Mouse (Mus musculus) hindbrain, embryonic 10.5 days (tissue): ENCODE results near the gene H2-Eb2. TPM values are rescaled to one million over a fixed set of nuclear protein-coding genes. Genes with fewer than 3 reads are reported as not detected.

Experiments
- DNase-seq: peaks from one replicate; pipeline ENCODE4 v3.0.0-alpha.2; 2017; ENCODE audit warnings: low spot score
- H3K27ac ChIP-seq: fragments of 300-500 bp; sonication (generic); 2 replicates; pipeline ENCODE4 v1.5.1; 2016; ENCODE audit warnings: mild to moderate bottlenecking, moderate library complexity
- H3K27me3 ChIP-seq: fragments of 300-500 bp; sonication (generic); 2 replicates; pipeline ENCODE4 v1.6.1; 2016; ENCODE audit warnings: mild to moderate bottlenecking; ENCODE audit not compliant: poor library complexity, insufficient read depth, severe bottlenecking
- H3K36me3 ChIP-seq: fragments of 300-500 bp; sonication (generic); 2 replicates; pipeline ENCODE4 v1.6.1; 2016; ENCODE audit warnings: mild to moderate bottlenecking, moderate library complexity
- H3K4me1 ChIP-seq: fragments of 300-500 bp; sonication (generic); replicated peaks from 2 replicates; pipeline ENCODE4 v1.6.1; 2016; ENCODE audit warnings: mild to moderate bottlenecking
- H3K4me3 ChIP-seq: fragments of 300-500 bp; sonication (generic); 2 replicates; pipeline ENCODE4 v1.5.1; 2016; ENCODE audit warnings: mild to moderate bottlenecking, moderate library complexity
- H3K9me3 ChIP-seq: fragments of 300-500 bp; sonication (generic); 2 replicates; pipeline ENCODE4 v1.6.1; 2016; ENCODE audit warnings: mild to moderate bottlenecking, moderate library complexity
- WGBS: fragments of 180-500 bp; shearing (Covaris S2); methylation state at CpG from one replicate; pipeline ENCODE4 v1.1.7; 2016; 5-methylcytosine and 5-hydroxymethylcytosine counted together
- polyA plus RNA-seq: library from polyadenylated mRNA; unstranded; fragments of >200 nt; fragmentation: Nextera tagmentation; extraction: Ambion mirVana; gene quantifications from 2 replicates; pipeline ENCODE4 v1.2.1, GENCODE M21; 2016

H2-Eb2 gene
- polyA plus RNA-seq, result not detected in 2 replicates

DNA sequence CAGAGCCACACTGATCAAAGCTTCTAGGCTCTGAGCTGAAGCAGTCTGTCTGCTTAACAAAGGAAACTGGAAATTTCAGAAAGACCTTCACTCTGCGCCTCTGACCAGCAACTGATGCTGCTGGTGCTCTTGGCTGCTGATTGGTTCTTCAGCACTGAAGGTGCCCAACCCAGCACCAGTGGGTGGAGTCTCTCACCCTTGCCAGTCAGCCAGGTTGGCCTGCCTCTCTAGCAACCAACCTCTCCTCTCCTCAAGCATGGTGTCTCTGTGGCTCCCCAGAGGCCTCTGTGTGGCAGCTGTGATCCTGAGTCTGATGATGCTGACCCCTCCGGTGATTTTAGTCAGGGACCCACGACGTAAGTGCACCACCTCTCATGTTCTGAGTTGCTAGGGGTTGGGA is at the start of gene H2-Eb2:
TSS of gene H2-Eb2 (plus strand) at position 230 of the 400 bp plus-strand sequence.
- Histone ChIP-seq H3K4me3 (no peak within 1 kb of the TSS), H3K27ac (no peak within 1 kb of the TSS)

DNA sequence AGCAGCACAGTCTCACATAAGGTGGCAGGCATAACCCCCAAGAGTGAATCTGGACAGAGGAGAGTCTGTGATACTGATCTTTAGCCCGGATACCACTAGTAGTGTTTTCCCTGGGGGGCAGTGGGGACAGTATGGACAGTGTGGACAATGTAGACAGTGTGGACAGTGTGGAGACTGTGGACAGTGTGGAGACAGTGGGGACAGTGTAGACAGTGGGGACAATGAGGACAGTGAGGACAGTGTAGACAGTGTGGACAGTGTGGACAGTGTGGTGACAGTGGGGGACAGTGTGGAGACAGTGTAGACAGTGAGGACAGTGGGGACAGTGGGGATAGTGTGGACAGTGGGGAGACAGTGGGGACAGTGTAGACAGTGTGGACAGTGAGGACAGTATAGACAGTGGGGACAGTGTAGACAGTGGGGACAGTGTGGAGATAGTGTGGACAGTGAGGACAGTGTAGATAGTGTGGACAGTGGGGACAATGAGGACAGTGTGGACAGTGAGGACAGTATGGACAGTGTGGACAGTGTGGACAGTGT is 44.9 kb upstream of the H2-Eb2 start:
- DNase-seq, result no peak
- Histone ChIP-seq H3K27ac (no peak overlapping the region), H3K27me3 (no peaks in the 10 kb centered on the region), H3K4me3 (no peak overlapping the region), H3K9me3 (no peaks in the 10 kb centered on the region), H3K4me1 (no peaks in the 10 kb centered on the region), H3K36me3 (no peaks in the 10 kb centered on the region)
- 85% methylated on average over 1 of the region's 1 CpGs for whole genome bisulfite sequencing

More for the DNA sequence above, at the start of gene H2-Eb2:
- Histone ChIP-seq H3K9me3 (no peaks in the 10 kb centered on the region), H3K36me3 (no peaks in the 10 kb centered on the region), H3K4me1 (peaks cover 7% of the 10 kb centered on the region; the same call in 1 of the 2 replicates), H3K27me3 (no peaks in the 10 kb centered on the region)
- 49% methylated on average over 4 of the region's 4 CpGs for whole genome bisulfite sequencing
- DNase-seq, result no peak

DNA sequence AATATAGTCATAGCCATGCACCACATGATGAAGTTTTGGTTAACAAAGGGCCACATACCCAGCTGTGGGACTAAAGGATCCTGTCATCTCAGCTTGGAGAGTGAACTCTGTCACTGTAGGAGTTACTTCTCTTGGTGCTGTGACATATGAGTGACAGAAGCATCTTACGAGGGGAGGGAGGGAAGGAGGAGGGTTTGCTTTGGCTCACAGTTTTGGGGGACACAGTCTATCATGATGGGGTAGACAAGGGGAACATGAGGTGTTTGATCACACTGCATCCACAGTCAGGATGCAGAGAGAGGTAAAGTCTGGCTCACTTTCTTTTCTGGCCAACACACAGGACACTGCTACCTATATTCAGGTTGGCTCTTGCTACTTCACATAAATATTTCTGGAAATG is 43.6 kb upstream of the H2-Eb2 start:
- Histone ChIP-seq H3K27me3 (no peaks in the 10 kb centered on the region), H3K4me3 (no peak overlapping the region)
- 70% methylated on average over 1 of the region's 1 CpGs for WGBS

DNA sequence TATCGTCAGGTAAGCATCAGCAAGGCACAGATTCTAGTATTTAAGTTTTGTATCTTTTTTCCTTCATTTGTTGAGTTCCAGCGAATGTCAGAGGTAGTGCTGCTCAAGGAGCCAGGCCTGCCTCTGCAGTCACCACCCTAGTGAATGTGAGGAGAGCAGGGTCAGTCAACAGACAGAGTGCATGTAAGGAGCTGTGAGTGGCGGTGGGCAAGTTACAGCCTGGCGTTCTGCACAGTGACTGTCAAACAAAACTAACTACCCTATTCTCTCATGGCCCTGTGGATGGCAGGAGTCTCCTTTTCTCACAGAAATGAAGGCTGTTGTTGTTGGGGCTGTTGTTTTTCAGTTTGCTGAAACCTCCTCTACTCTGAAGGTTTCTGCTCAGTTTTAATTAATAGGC is 40.1 kb upstream of the H2-Eb2 start:
- WGBS, result 75% methylated on average over 4 of the region's 4 CpGs
- H3K4me3 ChIP-seq, result no peak overlapping the region

More for the DNA sequence above, 43.6 kb upstream of the H2-Eb2 start:
- no peaks in the 10 kb centered on the region for H3K9me3 ChIP-seq
- no peaks in the 10 kb centered on the region for H3K36me3 ChIP-seq
- no peaks in the 10 kb centered on the region for H3K4me1 ChIP-seq
- H3K27ac ChIP-seq, result no peak overlapping the region
- DNase-seq, result no peak

DNA sequence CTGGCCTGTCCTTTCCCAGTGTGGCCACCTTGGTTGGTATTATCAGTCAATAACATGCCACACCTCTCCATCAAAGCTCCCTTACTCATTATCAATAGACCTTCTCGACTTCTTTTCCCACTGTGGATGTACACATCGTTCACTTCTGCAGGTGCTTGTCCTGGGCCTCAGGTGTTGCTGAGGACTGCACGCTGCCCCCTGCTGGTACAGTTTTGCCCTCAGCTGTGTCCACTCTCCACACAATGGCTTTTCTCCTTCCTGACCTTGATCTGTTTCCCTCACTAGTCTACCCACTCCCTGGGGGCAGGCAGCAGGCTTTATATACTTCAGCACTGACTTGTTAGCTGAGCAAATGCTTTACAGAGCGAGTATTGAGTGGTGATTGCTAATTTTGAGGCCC is 39.6 kb upstream of the H2-Eb2 start:
- no peaks in the 10 kb centered on the region for H3K27me3 ChIP-seq
- no peaks in the 10 kb centered on the region for H3K36me3 ChIP-seq
- no peak for DNase-seq
- 45% methylated on average over 4 of the region's 4 CpGs for WGBS
- H3K27ac ChIP-seq, result no peak overlapping the region
- H3K4me3 ChIP-seq, result no peak overlapping the region
- H3K4me1 ChIP-seq, result no peaks in the 10 kb centered on the region
- no peaks in the 10 kb centered on the region for H3K9me3 ChIP-seq

More for the DNA sequence above, 40.1 kb upstream of the H2-Eb2 start:
- Histone ChIP-seq H3K9me3 (no peaks in the 10 kb centered on the region), H3K4me1 (no peaks in the 10 kb centered on the region), H3K36me3 (no peaks in the 10 kb centered on the region), H3K27ac (no peak overlapping the region), H3K27me3 (no peaks in the 10 kb centered on the region)
- no peak for DNase-seq

DNA sequence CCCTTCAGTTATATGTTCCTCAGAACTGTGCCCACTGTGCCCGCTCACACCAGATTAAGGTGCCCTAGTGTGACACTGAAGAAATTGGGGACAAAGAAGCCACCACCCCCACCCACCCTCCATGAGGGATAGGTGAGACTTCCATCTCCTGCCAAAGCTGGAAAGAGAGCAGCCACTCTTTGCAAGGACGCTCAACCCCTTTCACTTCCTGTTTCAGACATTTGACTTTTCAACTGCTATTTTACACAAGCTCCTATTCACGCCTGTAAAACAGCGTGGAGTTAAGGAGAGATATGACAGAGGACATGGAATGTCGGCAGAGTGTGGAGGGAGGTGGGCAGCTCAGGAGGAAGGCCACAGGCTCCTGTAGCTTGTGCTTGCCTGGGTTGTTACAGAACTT is 39.0 kb upstream of the H2-Eb2 start:
- Histone ChIP-seq H3K27me3 (no peaks in the 10 kb centered on the region), H3K4me3 (no peak overlapping the region), H3K4me1 (no peaks in the 10 kb centered on the region), H3K9me3 (no peaks in the 10 kb centered on the region), H3K27ac (no peak overlapping the region), H3K36me3 (no peaks in the 10 kb centered on the region)
- 82% methylated on average over 5 of the region's 5 CpGs for WGBS
- DNase-seq, result no peak

DNA sequence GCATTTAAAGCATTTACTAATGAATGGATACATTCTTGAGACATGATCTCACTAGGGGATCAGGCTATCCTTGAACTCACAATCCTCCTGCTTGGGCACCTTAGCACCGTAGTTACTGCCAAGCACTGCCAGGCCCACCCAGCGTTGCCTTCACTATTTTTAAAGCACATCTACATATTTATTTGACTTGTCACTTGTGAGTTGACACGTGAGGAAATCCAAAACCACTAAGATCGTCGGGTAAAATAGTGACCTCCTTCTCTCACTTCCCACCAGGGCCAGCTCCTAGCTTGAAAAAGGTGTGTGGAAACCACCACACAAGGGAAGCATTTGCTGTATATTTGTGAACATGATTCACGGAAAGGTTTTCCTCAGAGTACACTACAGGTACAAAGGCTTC is 38.5 kb upstream of the H2-Eb2 start:
- DNase-seq, result no peak
- no peak overlapping the region for H3K27ac ChIP-seq
- no peaks in the 10 kb centered on the region for H3K9me3 ChIP-seq
- WGBS, result 69% methylated on average over 6 of the region's 6 CpGs
- no peaks in the 10 kb centered on the region for H3K4me1 ChIP-seq
- no peaks in the 10 kb centered on the region for H3K27me3 ChIP-seq
- no peaks in the 10 kb centered on the region for H3K36me3 ChIP-seq
- no peak overlapping the region for H3K4me3 ChIP-seq

DNA sequence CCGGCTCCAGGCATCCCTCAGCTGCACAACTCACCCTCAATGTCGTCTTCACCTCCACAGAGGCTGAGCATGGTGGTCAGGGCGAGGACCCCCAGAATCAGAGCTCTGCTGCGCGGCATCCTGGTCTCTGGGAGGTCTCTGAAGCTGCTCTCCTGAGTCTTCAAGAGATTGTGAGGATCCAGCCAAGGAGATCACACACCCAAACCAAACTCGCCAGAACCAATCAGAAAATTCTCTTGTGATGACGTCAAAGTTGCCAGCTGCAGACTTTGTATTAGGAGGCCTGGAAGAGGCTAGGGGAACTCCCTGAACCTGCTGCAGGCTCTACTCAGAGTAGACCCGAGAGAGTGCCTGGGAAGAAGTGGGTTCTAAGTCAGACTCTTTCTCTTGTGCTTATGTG is 37.8 kb upstream of the H2-Eb2 start, which contains the start of gene H2-Aa:
TSS of gene H2-Aa (minus strand) at position 176 of the 400 bp plus-strand sequence.
- WGBS, result 16% methylated on average over 8 of the region's 8 CpGs
- H3K27ac ChIP-seq, result no peak within 1 kb of the TSS
- H3K27me3 ChIP-seq, result no peaks in the 10 kb centered on the region; the same call in 1 of the 2 replicates
- no peaks in the 10 kb centered on the region for H3K9me3 ChIP-seq
- no peaks in the 10 kb centered on the region for H3K4me1 ChIP-seq
- no peak within 1 kb of the TSS for H3K4me3 ChIP-seq
- DNase-seq, result peak; percentile 44
- H3K36me3 ChIP-seq, result no peaks in the 10 kb centered on the region

DNA sequence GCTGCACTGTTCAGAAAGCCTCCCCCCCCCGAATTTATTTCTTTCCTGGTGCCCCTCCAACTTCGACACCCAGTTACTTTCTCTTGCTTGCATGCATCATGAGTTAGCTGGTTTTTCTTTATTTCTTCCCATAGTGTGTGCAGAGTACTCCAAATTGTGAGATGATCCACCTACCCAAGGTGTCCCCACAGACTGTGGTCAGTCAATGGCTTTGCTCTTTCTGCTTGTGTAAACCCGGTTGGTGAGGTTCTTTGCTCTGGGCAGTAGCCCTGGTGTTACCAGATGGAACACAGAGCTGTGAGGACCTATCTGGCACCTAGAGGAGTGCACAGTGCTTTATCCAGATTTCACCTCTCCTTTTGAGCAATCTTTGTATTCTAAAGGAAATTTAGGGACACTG is 37.3 kb upstream of the H2-Eb2 start:
- H3K9me3 ChIP-seq, result no peaks in the 10 kb centered on the region
- H3K36me3 ChIP-seq, result no peaks in the 10 kb centered on the region
- H3K27ac ChIP-seq, result no peak overlapping the region
- no peak overlapping the region for H3K4me3 ChIP-seq
- H3K4me1 ChIP-seq, result no peaks in the 10 kb centered on the region
- H3K27me3 ChIP-seq, result no peaks in the 10 kb centered on the region; the same call in 1 of the 2 replicates
- DNase-seq, result no peak
- WGBS, result 77% methylated on average over 3 of the region's 3 CpGs

DNA sequence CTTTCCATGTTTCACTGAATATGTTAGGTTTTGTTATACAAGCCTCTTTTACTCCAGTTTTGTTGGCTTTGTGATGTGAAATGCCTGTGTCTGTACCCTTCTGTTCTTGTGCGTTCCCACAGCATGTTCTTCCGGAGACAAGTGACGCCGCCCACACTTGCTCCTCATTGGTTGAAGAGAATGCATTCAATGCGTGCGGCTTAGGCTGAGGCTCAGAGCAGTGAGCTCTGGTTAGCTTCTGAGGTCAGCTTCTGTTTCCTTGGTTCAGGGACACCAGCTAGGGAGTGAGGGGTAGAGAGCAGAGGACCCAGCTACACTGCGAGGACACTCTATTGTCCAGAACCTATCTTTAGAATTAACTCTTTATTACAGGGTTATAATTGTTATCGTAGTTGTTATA is 33.9 kb upstream of the H2-Eb2 start:
- H3K4me1 ChIP-seq, result peaks cover 3% of the 10 kb centered on the region; the same call in 1 of the 2 replicates
- no peaks in the 10 kb centered on the region for H3K9me3 ChIP-seq
- no peaks in the 10 kb centered on the region for H3K36me3 ChIP-seq
- no peak overlapping the region for H3K4me3 ChIP-seq
- H3K27ac ChIP-seq, result no peak overlapping the region
- DNase-seq, result peak; percentile 88
- peaks cover 4% of the 10 kb centered on the region for H3K27me3 ChIP-seq
- 16% methylated on average over 8 of the region's 8 CpGs for WGBS

DNA sequence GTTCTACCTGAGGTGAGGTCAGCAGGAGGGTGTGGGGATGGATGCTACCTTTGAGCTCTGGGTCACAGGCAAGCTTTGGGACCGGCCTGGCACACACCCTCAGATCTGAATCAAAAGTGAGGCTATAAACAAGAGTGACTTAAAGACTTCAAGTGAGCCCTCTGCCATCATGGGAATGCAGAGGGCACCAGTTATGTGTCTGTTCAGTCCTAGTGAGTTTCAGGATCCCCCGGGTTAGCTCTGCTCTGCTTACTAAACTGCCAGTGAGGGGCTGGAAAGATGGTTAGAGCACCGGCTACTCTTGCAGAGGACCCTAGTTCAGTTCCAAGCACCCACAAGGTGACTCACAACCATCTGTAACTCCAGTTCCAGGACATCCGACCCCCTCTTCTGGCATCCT is 32.9 kb upstream of the H2-Eb2 start:
- no peak for DNase-seq
- H3K27ac ChIP-seq, result no peak overlapping the region
- 84% methylated on average over 4 of the region's 4 CpGs for WGBS
- H3K9me3 ChIP-seq, result no peaks in the 10 kb centered on the region
- no peaks in the 10 kb centered on the region for H3K36me3 ChIP-seq
- peaks cover 3% of the 10 kb centered on the region; the same call in 1 of the 2 replicates for H3K4me1 ChIP-seq
- no peak overlapping the region for H3K4me3 ChIP-seq
- peaks cover 10% of the 10 kb centered on the region for H3K27me3 ChIP-seq

DNA sequence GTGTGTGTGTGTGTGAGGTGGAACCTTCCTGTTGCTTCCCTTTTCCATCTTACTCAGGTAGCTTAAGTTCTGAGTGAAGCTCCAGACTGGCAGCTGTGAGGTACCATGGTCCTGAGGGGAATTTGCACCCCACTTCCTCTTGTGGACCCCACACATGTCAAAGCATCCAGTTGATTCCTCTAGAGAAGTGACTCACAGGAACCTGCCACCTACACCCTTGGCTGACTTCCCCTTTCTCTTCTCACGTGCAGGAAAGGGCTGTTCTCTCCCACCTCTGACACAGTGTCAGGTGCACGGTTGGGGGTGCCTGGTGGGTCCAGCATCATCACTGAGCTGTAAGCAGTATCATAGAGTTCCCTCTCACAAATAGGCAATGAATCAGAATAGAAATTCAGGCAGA is 31.9 kb upstream of the H2-Eb2 start:
- Histone ChIP-seq H3K4me1 (peaks cover 3% of the 10 kb centered on the region; the same call in 1 of the 2 replicates), H3K27me3 (peaks cover 10% of the 10 kb centered on the region), H3K9me3 (no peaks in the 10 kb centered on the region), H3K36me3 (no peaks in the 10 kb centered on the region), H3K4me3 (no peak overlapping the region), H3K27ac (no peak overlapping the region)
- DNase-seq, result no peak
- 58% methylated on average over 2 of the region's 2 CpGs for WGBS

DNA sequence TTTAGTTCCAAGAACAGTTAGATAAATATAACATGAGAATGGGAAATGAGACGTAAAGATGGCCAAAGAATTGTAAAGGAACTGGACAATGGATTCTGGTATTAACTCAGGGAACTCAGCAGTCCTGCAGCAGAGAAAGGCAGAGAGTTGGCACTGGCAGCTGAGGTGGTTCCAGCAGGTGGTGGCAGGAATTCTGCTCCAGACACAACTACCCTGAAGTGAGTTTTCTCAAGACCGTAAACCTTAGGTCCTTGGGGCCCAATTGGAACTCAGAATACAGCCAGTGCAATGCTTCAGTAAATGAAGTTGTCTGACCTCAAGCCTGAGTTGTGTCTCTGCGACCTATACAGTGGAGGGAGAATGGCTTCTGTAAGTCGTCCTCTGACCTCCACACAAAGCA is 31.2 kb upstream of the H2-Eb2 start:
- Histone ChIP-seq H3K9me3 (no peaks in the 10 kb centered on the region), H3K36me3 (no peaks in the 10 kb centered on the region), H3K4me3 (no peak overlapping the region), H3K27ac (no peak overlapping the region), H3K27me3 (peaks cover 10% of the 10 kb centered on the region), H3K4me1 (peaks cover 3% of the 10 kb centered on the region; the same call in 1 of the 2 replicates)
- WGBS, result 77% methylated on average over 4 of the region's 4 CpGs
- DNase-seq, result no peak

DNA sequence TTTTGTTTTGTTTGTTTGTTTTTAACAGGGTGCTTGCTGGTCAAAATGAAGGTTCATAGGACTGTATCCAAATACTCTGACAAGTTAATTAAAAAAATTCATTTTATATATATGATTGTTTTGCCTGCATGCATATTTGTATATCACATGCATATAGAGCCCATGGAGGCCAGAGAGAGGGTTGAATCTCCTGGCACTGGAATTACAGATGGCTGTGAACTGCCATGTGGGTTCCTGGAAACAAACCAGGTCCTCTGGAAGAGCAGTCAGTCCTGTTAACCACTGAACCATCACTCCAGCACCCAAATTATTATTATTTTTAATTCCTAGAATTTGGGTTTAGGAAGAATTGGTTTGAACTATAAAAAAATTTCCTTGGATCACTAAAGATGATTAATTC is 30.2 kb upstream of the H2-Eb2 start:
- peaks cover 3% of the 10 kb centered on the region; the same call in 1 of the 2 replicates for H3K4me1 ChIP-seq
- peaks cover 10% of the 10 kb centered on the region for H3K27me3 ChIP-seq
- no peak for DNase-seq
- no peak overlapping the region for H3K4me3 ChIP-seq
- no peaks in the 10 kb centered on the region for H3K9me3 ChIP-seq
- H3K27ac ChIP-seq, result no peak overlapping the region
- no peaks in the 10 kb centered on the region for H3K36me3 ChIP-seq
